ENCODE assay signal across 9 mouse cellular contexts in the genomic region with DNA sequence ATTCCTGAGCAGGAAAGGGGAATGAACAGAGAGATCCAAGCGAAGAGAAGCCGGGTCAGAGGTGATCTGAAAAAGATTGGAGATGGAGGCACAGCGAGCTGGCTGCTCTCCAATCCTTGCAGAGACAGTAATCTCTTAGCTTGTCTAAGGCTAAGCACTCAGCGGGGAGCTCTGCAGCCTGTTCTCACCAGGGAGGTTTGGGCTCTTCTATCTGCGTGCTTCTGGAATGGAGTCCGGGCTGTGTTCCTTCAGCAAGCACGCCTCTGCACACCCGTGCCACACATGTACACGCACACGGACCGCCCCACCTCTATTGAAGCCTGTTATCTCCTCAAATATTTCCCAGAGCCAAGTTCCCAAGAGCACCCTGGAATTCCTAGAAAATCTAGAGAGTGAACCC.
A peak's percentile ranks its signal among the peaks of the same experiment; 100 is the strongest.
DNase-seq lines count a peak whose midpoint lies in the region; ATAC-seq lines count a peak whose summit lies in the region.
"Had no signal": no experiment of that assay in that cellular context is flagged by ENCODE, and none has a peak within 500 bp of the region (broad histone marks: within the 10 kb centered on the region; RNA-seq: fewer than 3 reads in every experiment).

No protein-coding gene starts in this region.

- no peak overlapping the region for H3K4me3 ChIP-seq in heart, embryonic 11.5 days (ENCODE audit: low read depth, low read length)

- no peak overlapping the region for H3K9ac ChIP-seq in heart, embryonic 11.5 days (ENCODE audit: low read depth, low read length)
- H3K9ac ChIP-seq: liver, embryonic 14.5 days had no signal

- intact Hi-C loops in heart, postnatal 25 days (cut with DNase I): no loop called here

- DNase-seq in adrenal gland, postnatal 10 days: peak; percentile 20
- DNase-seq in adrenal gland, postnatal 14 days: no peak
- DNase-seq in heart, postnatal 25 days (ENCODE audit: low spot score): no peak
- DNase-seq in ovary, adult 18-20 months (ENCODE audit: low spot score): peak; percentile 6
- no peak for DNase-seq in ovary, postnatal 36 days (ENCODE audit: low spot score)
- DNase-seq in testis, postnatal 14 days (ENCODE audit: low spot score): peak; percentile 20
- no peak for DNase-seq in gastrocnemius, adult 18-20 months (ENCODE audit: low spot score)

- 12% methylated on average over 11 of the region's 11 CpGs for WGBS in heart, embryonic 11.5 days (ENCODE audit: insufficient replicate concordance)

- no peak; the same call in 1 of the 2 replicates for ATAC-seq in heart, embryonic 11.5 days (replicated peaks; ENCODE audit: insufficient number of reproducible peaks, low FRiP score, low TSS enrichment)

- H3K36me3 ChIP-seq in heart, embryonic 11.5 days (ENCODE audit: control insufficient read depth, insufficient read depth, low read length): no peaks in the 10 kb centered on the region

- no peaks in the 10 kb centered on the region for H3K9me3 ChIP-seq in heart, embryonic 11.5 days (replicated peaks; ENCODE audit: control insufficient read depth, low read length)

- H3K4me2 ChIP-seq in heart, embryonic 11.5 days: peak overlapping the region; percentile 51

- H3K27me3 ChIP-seq in heart, embryonic 11.5 days (ENCODE audit: control insufficient read depth, insufficient read depth, low read length): peaks cover 33% of the 10 kb centered on the region

- no peak overlapping the region for H3K27ac ChIP-seq in heart, embryonic 11.5 days (ENCODE audit: low read depth, low read length)
- H3K27ac ChIP-seq: liver, embryonic 14.5 days had no signal

- H3K4me1 ChIP-seq in heart, embryonic 11.5 days (ENCODE audit: control insufficient read depth, insufficient read depth, low read length): no peaks in the 10 kb centered on the region; the same call in 1 of the 2 replicates

Comparison
In these comparisons a context has a peak if more than half of its experiments do, and no peak if none do; other contexts are left out.
1. DNase-seq: peak in adrenal gland, postnatal 10 days (single experiment), ovary, adult 18-20 months (single experiment) and testis, postnatal 14 days (single experiment); none in adrenal gland, postnatal 14 days (single experiment), heart, postnatal 25 days (single experiment), ovary, postnatal 36 days (single experiment) and gastrocnemius, adult 18-20 months (single experiment).